Mouse (Mus musculus) liver, embryonic 11.5 days (tissue): ENCODE data around the gene Nos1ap. TPM values are rescaled to one million over a fixed set of nuclear protein-coding genes. Genes with fewer than 3 reads are reported as not detected.

Source experiments
- ATAC-seq: fragments of 200-750 bp; cut with Nextera tagmentation; replicated peaks from 2 replicates; pipeline ENCODE4 v1.8.0; 2017; ENCODE audit warnings: moderate number of reproducible peaks, mild to moderate bottlenecking, moderate TSS enrichment, moderate library complexity; ENCODE audit not compliant: low FRiP score
- DNase-seq: peaks from one replicate; pipeline ENCODE4 v3.0.0-alpha.2; 2017; ENCODE audit warnings: low spot score
- H3K27ac ChIP-seq: fragments of 300-500 bp; sonication (generic); 2 replicates; pipeline ENCODE4 v1.5.1; 2014; ENCODE audit warnings: mild to moderate bottlenecking, low read depth, low read length, control low read depth
- H3K27me3 ChIP-seq: fragments of 300-500 bp; sonication (generic); replicated peaks from 2 replicates; pipeline ENCODE4 v1.6.1; 2014; ENCODE audit warnings: low read length, mixed read lengths; ENCODE audit not compliant: control insufficient read depth, insufficient read depth
- H3K36me3 ChIP-seq: fragments of 300-500 bp; sonication (generic); 2 replicates; pipeline ENCODE4 v1.6.1; 2014; ENCODE audit warnings: mild to moderate bottlenecking, low read length, moderate library complexity, mixed read lengths; ENCODE audit not compliant: control insufficient read depth, insufficient read depth
- H3K4me1 ChIP-seq: fragments of 300-500 bp; sonication (generic); replicated peaks from 2 replicates; pipeline ENCODE4 v1.6.1; 2014; ENCODE audit warnings: low read length, mixed read lengths; ENCODE audit not compliant: control insufficient read depth, insufficient read depth
- H3K4me2 ChIP-seq: fragments of 300-500 bp; sonication (generic); 2 replicates; pipeline ENCODE4 v1.6.1; 2014; ENCODE audit warnings: mild to moderate bottlenecking, control low read depth, moderate library complexity
- H3K4me3 ChIP-seq: fragments of 300-500 bp; sonication (generic); 2 replicates; pipeline ENCODE4 v1.5.1; 2014; ENCODE audit warnings: low read depth, low read length, control low read depth
- H3K9ac ChIP-seq: fragments of 300-500 bp; sonication (generic); 2 replicates; pipeline ENCODE4 v1.6.1; 2014; ENCODE audit warnings: low read depth, low read length, control low read depth
- H3K9me3 ChIP-seq: fragments of 300-500 bp; sonication (generic); 2 replicates; pipeline ENCODE4 v1.6.1; 2016; ENCODE audit warnings: low read length, inconsistent platforms, mixed read lengths; ENCODE audit not compliant: control insufficient read depth
- WGBS: fragments of 180-500 bp; shearing (Covaris S2); extraction: QIAGEN DNeasy Blood & Tissue Kit; methylation state at CpG from one replicate; pipeline ENCODE4 v1.1.7; 2014; 5-methylcytosine and 5-hydroxymethylcytosine counted together
- polyA plus RNA-seq: library from polyadenylated mRNA; unstranded; fragments of >200 nt; fragmentation: Nextera tagmentation; extraction: Ambion mirVana; gene quantifications from 2 replicates; pipeline ENCODE4 v1.2.1, GENCODE M21; 2014

The Nos1ap gene
- polyA plus RNA-seq, 1 experiment from 2014 or later: 8.8 TPM

DNA sequence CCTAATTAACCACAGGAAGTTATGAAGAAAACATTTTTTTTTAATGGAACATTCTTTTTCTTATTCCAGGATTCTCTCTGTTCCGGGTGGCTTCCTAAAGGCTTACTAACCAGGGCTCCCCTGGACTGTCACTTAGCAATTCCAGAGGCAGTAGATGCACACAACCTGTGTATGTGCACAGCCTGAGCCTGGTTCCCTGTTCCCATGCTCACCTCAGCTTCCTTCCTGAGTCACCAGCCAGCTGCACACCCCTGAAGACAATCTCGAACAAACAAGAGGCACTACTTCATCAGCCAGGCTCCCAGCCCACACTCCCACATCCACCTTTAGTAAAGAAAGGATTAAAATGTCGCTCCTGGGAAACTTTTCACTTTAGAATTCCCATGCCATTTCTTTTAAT lies 144.2 kb downstream of the Nos1ap start:
- no peak overlapping the region for H3K4me3 ChIP-seq
- no peak for DNase-seq
- H3K36me3 ChIP-seq: no peaks in the 10 kb centered on the region
- no peaks in the 10 kb centered on the region for H3K27me3 ChIP-seq
- WGBS: 49% methylated on average over 3 of the region's 3 CpGs
- H3K4me2 ChIP-seq: no peak overlapping the region
- no peak overlapping the region for H3K27ac ChIP-seq
- no peaks in the 10 kb centered on the region for H3K9me3 ChIP-seq
- ATAC-seq: no peak
- no peaks in the 10 kb centered on the region for H3K4me1 ChIP-seq
- H3K9ac ChIP-seq: no peak overlapping the region

DNA sequence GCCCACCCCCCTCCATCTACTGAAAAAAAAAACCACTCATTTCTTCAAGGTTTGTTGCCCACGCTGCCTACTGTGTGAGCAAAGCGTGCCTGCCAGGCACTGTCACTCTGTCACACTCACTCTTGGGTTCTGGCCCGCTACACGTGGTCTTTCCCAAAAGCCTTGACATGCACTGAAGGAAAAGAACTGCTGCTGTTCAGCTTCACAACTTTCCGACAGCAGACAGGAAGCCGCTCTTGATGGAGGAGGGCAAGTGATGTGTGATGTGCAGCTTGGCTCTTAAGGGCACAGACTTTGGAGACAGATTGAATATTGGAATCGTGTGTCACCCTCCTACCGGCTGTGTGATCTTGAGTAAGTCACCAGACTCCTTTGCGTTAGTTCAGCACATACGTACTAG lies 149.3 kb downstream of the Nos1ap start:
- no peak overlapping the region for H3K9ac ChIP-seq
- H3K36me3 ChIP-seq: no peaks in the 10 kb centered on the region
- H3K4me2 ChIP-seq: no peak overlapping the region
- ATAC-seq (no peak), DNase-seq (no peak)
- H3K27ac ChIP-seq: no peak overlapping the region
- H3K4me1 ChIP-seq: no peaks in the 10 kb centered on the region
- H3K4me3 ChIP-seq: no peak overlapping the region
- 88% methylated on average over 10 of the region's 10 CpGs for WGBS
- no peaks in the 10 kb centered on the region for H3K27me3 ChIP-seq
- no peaks in the 10 kb centered on the region for H3K9me3 ChIP-seq

DNA sequence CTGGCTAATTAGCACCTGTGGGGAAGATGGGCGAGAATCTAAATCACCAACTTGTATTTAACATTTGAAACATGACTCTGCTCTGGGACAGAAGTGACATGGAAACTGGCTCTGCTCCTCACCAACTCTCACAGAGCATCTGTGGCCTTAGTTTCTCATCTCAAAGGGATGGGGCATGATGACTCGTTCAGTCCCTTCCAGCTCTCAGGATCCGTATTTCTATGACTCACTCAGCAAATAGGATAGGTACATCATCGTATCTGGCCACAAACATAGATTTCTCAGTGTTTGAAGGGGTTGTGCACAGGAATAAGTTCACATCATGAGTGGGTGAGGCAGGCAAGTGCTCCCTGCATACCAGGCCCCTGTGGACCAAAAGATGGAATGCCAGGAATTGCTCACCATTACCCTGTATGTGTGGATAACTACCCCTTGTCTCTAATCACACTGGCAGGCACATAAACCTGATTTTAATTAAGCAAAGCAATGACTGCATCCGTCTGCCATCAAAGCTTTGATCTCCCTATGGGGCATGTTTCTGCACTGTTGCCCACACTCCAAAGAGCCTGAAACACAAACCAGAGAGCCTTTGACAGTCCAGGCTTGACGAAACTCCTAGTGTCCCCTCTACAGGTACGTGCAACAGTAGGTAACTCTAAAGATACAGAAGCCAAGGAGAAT lies 151.1 kb downstream of the Nos1ap start:
- no peak for DNase-seq
- Histone ChIP-seq H3K36me3 (no peaks in the 10 kb centered on the region), H3K9ac (no peak overlapping the region), H3K27ac (no peak overlapping the region), H3K4me1 (no peaks in the 10 kb centered on the region), H3K4me3 (no peak overlapping the region), H3K27me3 (no peaks in the 10 kb centered on the region), H3K9me3 (no peaks in the 10 kb centered on the region), H3K4me2 (no peak overlapping the region)
- no peak for ATAC-seq
- WGBS: 75% methylated on average over 7 of the region's 7 CpGs

DNA sequence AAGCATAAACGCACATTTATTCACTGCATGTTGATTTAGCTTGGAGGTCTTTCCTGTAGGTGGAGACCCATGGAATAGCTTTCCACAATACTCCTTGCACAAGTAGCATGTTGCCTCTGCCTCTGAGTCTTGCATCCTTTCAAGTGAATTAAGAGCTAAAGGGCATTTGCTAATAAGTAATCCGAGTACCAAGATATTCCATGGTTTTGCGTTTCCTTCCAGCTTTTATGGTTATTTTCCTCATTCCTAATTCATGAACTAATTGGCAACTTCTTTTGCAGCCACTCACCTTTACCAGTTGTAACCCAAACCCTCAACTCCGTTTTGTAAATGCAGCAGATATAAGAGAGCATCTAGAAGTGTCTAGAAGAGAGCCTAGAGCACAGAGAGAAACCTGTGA lies 155.5 kb downstream of the Nos1ap start:
- ATAC-seq (no peak), DNase-seq (no peak)
- Histone ChIP-seq H3K4me2 (no peak overlapping the region), H3K9me3 (no peaks in the 10 kb centered on the region), H3K36me3 (no peaks in the 10 kb centered on the region), H3K4me1 (no peaks in the 10 kb centered on the region), H3K27me3 (no peaks in the 10 kb centered on the region), H3K4me3 (no peak overlapping the region), H3K9ac (no peak overlapping the region), H3K27ac (no peak overlapping the region)
- WGBS: 83% methylated on average over 4 of the region's 4 CpGs

DNA sequence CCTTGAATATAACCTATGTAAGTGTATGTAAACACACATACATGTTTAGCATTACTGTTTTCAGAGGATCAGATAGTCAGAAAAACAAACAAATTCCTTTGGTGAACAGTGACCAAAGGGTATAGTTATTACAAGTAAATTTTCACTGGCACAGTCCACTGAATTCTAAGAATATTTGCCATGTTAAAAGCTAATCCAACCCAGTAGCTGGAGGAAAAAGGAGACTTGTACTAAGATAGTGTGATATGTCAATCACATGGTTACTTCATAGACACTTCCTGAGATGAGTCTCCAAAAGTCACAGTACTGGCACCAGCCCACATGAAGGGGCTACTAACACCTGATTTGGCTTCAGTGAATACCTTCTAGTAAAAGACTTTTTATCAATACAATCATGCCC lies 156.0 kb downstream of the Nos1ap start:
- Histone ChIP-seq H3K27me3 (no peaks in the 10 kb centered on the region), H3K9me3 (no peaks in the 10 kb centered on the region), H3K4me3 (no peak overlapping the region), H3K4me2 (no peak overlapping the region), H3K4me1 (no peaks in the 10 kb centered on the region), H3K9ac (no peak overlapping the region), H3K36me3 (no peaks in the 10 kb centered on the region), H3K27ac (no peak overlapping the region)
- no peak for ATAC-seq
- DNase-seq: no peak

DNA sequence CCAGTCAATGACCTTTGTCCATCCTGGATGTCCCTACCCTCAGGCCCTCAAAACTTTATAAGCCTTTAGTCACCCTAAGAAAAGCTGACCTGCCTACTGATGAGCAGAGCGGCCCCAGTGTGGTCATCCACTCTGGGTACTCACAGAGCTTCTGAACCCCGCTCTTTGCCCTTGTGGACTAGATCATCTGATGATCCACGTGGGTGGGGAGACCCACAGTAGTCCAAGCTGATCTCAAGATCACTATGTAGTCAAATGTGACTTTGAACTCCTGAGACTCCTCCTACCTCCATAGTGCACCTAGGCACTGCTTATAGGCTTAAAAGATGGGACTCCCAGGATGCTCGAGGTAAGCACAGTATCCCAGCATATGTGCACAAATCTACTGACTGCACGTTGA lies 157.4 kb downstream of the Nos1ap start:
- Histone ChIP-seq H3K9me3 (no peaks in the 10 kb centered on the region), H3K4me2 (no peak overlapping the region), H3K27me3 (no peaks in the 10 kb centered on the region), H3K4me3 (no peak overlapping the region), H3K4me1 (no peaks in the 10 kb centered on the region), H3K9ac (no peak overlapping the region), H3K36me3 (no peaks in the 10 kb centered on the region), H3K27ac (no peak overlapping the region)
- WGBS: 80% methylated on average over 5 of the region's 5 CpGs
- ATAC-seq: no peak
- no peak for DNase-seq

DNA sequence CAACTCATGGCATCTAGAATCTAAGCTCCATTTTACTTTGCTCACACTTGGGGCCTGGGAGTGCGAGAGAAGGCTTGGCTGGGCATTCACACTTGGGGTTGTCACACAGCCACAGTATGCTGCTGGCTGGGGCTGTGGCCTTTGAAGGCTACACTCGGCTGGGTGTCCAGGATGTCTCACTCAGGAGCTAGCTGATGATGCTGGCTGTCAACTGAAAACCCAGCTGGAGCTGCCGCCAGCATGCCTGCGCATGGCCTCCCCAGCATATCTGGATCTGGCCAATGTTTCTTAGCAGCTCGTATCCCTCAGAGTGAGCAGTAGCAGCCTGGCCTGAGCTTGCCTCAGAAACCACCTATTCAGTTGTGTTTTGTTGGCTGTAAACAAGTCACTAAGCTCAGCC lies 158.3 kb downstream of the Nos1ap start:
- H3K9me3 ChIP-seq: no peaks in the 10 kb centered on the region
- H3K27ac ChIP-seq: no peak overlapping the region
- WGBS: 62% methylated on average over 5 of the region's 5 CpGs
- H3K4me2 ChIP-seq: no peak overlapping the region
- H3K9ac ChIP-seq: no peak overlapping the region
- H3K4me3 ChIP-seq: no peak overlapping the region
- DNase-seq: peak; percentile 26
- H3K4me1 ChIP-seq: no peaks in the 10 kb centered on the region
- H3K36me3 ChIP-seq: no peaks in the 10 kb centered on the region
- ATAC-seq: no peak
- H3K27me3 ChIP-seq: no peaks in the 10 kb centered on the region

DNA sequence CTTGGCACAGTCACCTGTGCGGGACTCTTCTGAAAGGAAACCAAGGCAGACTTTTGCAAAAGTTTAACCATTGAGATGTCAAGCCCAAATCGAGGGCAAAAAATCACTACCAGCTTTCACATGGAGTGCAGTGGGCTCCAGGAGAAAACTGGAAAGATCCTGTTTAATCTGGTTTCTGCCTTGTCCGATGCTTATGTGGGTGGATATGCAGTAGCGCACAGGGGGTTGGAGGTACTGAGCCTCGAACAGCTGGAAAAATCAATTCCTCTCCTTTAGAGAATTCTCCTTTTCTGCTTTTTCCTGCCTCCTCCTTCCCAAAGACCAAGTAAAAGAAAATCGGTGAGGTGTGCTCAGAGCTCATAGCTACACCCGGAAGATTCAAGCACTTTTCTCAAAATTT lies 159.0 kb downstream of the Nos1ap start:
- H3K36me3 ChIP-seq: no peaks in the 10 kb centered on the region
- H3K4me1 ChIP-seq: no peaks in the 10 kb centered on the region
- no peaks in the 10 kb centered on the region for H3K9me3 ChIP-seq
- ATAC-seq (no peak), DNase-seq (no peak)
- H3K4me3 ChIP-seq: no peak overlapping the region
- no peak overlapping the region for H3K9ac ChIP-seq
- WGBS: 89% methylated on average over 7 of the region's 7 CpGs
- H3K27me3 ChIP-seq: no peaks in the 10 kb centered on the region
- H3K27ac ChIP-seq: no peak overlapping the region
- no peak overlapping the region for H3K4me2 ChIP-seq

DNA sequence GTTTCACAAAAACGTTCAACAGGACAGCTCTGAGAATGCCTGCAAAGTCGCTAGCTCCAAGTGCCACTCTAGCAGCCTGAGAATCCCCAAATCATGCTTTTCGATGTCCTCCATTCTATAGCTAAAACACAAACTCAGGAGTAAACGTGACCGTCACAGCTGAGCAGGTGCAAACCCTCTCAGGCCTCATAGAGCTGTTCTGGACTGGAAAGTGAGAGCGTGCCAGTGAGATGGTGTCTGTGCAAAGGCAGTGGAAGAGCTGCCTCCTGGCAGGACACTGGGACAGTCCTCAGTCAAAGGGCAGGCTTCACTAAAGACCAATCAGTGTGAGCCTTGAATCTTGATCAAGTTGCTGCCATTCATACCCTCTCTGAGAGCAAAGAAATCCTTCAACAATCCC lies 160.0 kb downstream of the Nos1ap start:
- Histone ChIP-seq H3K4me3 (no peak overlapping the region), H3K27me3 (no peaks in the 10 kb centered on the region), H3K27ac (no peak overlapping the region), H3K9me3 (no peaks in the 10 kb centered on the region), H3K4me1 (no peaks in the 10 kb centered on the region), H3K4me2 (no peak overlapping the region), H3K36me3 (no peaks in the 10 kb centered on the region), H3K9ac (no peak overlapping the region)
- DNase-seq: no peak
- 81% methylated on average over 6 of the region's 6 CpGs for WGBS
- no peak for ATAC-seq
